Mouse (Mus musculus) CH12.LX (cell line): ENCODE data around the gene Ldb3. TPM values are rescaled to one million over a fixed set of nuclear protein-coding genes. Genes with fewer than 3 reads are reported as not detected.

Source experiments
- DNase-seq: peaks from one replicate; pipeline ENCODE4 v3.0.0-alpha.2; 2013; ENCODE audit errors: extremely low read depth
- H3K27ac ChIP-seq: 2 replicates; pipeline ENCODE4 v1.5.1; 2012; ENCODE audit warnings: low read depth, mild to moderate bottlenecking, control low read depth, moderate library complexity; ENCODE audit not compliant: insufficient read depth
- H3K27me3 ChIP-seq: replicated peaks from 2 replicates; pipeline ENCODE3; 2012; ENCODE audit warnings: inconsistent platforms
- H3K36me3 ChIP-seq, 2 experiments: replicated peaks in 1 of 2; 2 replicates each; pipeline versions ENCODE3 to v1.6.1; 2012; ENCODE audit warnings: inconsistent platforms in 1 of 2, low read length in 1 of 2, mild to moderate bottlenecking in 1 of 2, mixed read lengths in 1 of 2, moderate library complexity in 1 of 2; ENCODE audit not compliant: control insufficient read depth in 1 of 2, insufficient read depth in 1 of 2
- H3K4me1 ChIP-seq, 2 experiments: 2 replicates each; pipeline ENCODE4 v1.6.1; 2012; ENCODE audit warnings: inconsistent platforms in 1 of 2, moderate library complexity in 1 of 2; ENCODE audit not compliant: insufficient read depth in 2 of 2, control insufficient read depth in 1 of 2
- H3K4me2 ChIP-seq: 2 replicates; pipeline ENCODE4 v1.6.1; 2012; ENCODE audit warnings: low read depth, mild to moderate bottlenecking, control low read depth; ENCODE audit not compliant: poor library complexity, insufficient read depth, severe bottlenecking
- H3K4me3 ChIP-seq, 3 experiments: fragments of 150-350 bp in 1 of 3; sonication (generic) in 1 of 3; replicated peaks in 1 of 3; 2 replicates each; pipeline versions ENCODE3 to v1.5.1; 2011 to 2012; ENCODE audit warnings: low read depth in 2 of 3, low read length in 2 of 3, mild to moderate bottlenecking in 2 of 3, moderate library complexity in 2 of 3, control low read depth in 1 of 3, improper control_type of control experiment in 1 of 3, inconsistent platforms in 1 of 3, mixed read lengths in 1 of 3; ENCODE audit not compliant: poor library complexity in 1 of 3
- H3K79me2 ChIP-seq: replicated peaks from 2 replicates; pipeline ENCODE4 v1.6.1; 2012; ENCODE audit warnings: mild to moderate bottlenecking, moderate library complexity; ENCODE audit not compliant: control insufficient read depth, poor library complexity, insufficient read depth, severe bottlenecking; ENCODE audit errors: extremely low read depth
- H3K9ac ChIP-seq: 2 replicates; pipeline ENCODE4 v1.6.1; 2012; ENCODE audit warnings: low read depth, mild to moderate bottlenecking, control low read depth, moderate library complexity; ENCODE audit not compliant: insufficient read depth
- H3K9me3 ChIP-seq: replicated peaks from 2 replicates; pipeline ENCODE3; 2012; ENCODE audit warnings: low read length, inconsistent platforms, mixed read lengths
- CHD1 ChIP-seq: IDR thresholded peaks from 2 replicates; pipeline ENCODE4 v1.6.1; 2012; ENCODE audit warnings: low read depth, low read length, improper control_type of control experiment, inconsistent platforms
- CTCF ChIP-seq, 2 experiments: IDR thresholded peaks in 1 of 2; conservative IDR thresholded peaks in 1 of 2; 2 replicates each; pipeline ENCODE4 v1.5.1; 2011 to 2012; ENCODE audit warnings: low read depth in 2 of 2, low read length in 2 of 2, improper control_type of control experiment in 1 of 2, inconsistent platforms in 1 of 2, mild to moderate bottlenecking in 1 of 2, moderate library complexity in 1 of 2
- ELF1 ChIP-seq: IDR thresholded peaks from 2 replicates; pipeline ENCODE4 v1.6.1; 2014; ENCODE audit warnings: low read depth, mild to moderate bottlenecking, inconsistent platforms, low read length, improper control_type of control experiment
- EP300 ChIP-seq: IDR thresholded peaks from 2 replicates; pipeline ENCODE4 v1.6.1; 2011; ENCODE audit warnings: low read length, improper control_type of control experiment
- ETS1 ChIP-seq: conservative IDR thresholded peaks from 2 replicates; pipeline ENCODE4 v1.6.1; 2012; ENCODE audit warnings: low read depth, mild to moderate bottlenecking, inconsistent platforms, low read length, improper control_type of control experiment, moderate library complexity
- GABPA ChIP-seq: IDR thresholded peaks from 2 replicates; pipeline ENCODE4 v1.6.1; 2012; ENCODE audit warnings: low read depth, low read length, improper control_type of control experiment, inconsistent platforms; ENCODE audit not compliant: insufficient replicate concordance
- IRF4 ChIP-seq: IDR thresholded peaks from 2 replicates; pipeline ENCODE4 v1.6.1; 2014; ENCODE audit warnings: low read depth, mild to moderate bottlenecking, inconsistent platforms, low read length, improper control_type of control experiment
- JUN ChIP-seq: IDR thresholded peaks from 2 replicates; pipeline ENCODE4 v1.6.1; 2011; ENCODE audit warnings: low read depth, mild to moderate bottlenecking, low read length, improper control_type of control experiment, moderate library complexity; ENCODE audit not compliant: insufficient read depth
- JUND ChIP-seq: conservative IDR thresholded peaks from 2 replicates; pipeline ENCODE4 v1.6.1; 2011; ENCODE audit warnings: low read depth, low read length, improper control_type of control experiment
- KAT2A ChIP-seq: IDR thresholded peaks from 2 replicates; pipeline ENCODE4 v1.6.1; 2012; ENCODE audit warnings: low read length, improper control_type of control experiment, inconsistent platforms; ENCODE audit not compliant: insufficient replicate concordance
- MAFK ChIP-seq: IDR thresholded peaks from 2 replicates; pipeline ENCODE4 v1.6.1; 2011; ENCODE audit warnings: low read length, improper control_type of control experiment; ENCODE audit not compliant: insufficient replicate concordance
- MAX ChIP-seq: IDR thresholded peaks from 2 replicates; pipeline ENCODE4 v1.6.1; 2011; ENCODE audit warnings: low read length, improper control_type of control experiment
- POLR2A ChIP-seq: IDR thresholded peaks from 2 replicates; pipeline ENCODE4 v1.6.1; 2011; ENCODE audit warnings: low read depth, mild to moderate bottlenecking, improper control_type of control experiment, low read length
- RAD21 ChIP-seq: IDR thresholded peaks from 2 replicates; pipeline ENCODE4 v1.6.1; 2011; ENCODE audit warnings: low read depth, mild to moderate bottlenecking, low read length, improper control_type of control experiment, moderate library complexity
- RCOR1 ChIP-seq: conservative IDR thresholded peaks from 2 replicates; pipeline ENCODE4 v1.6.1; 2012; ENCODE audit warnings: low read depth, mild to moderate bottlenecking, inconsistent platforms, low read length, improper control_type of control experiment
- ZNF384 ChIP-seq: IDR thresholded peaks from 2 replicates; pipeline ENCODE4 v1.6.1; 2012; ENCODE audit warnings: low read depth, low read length, improper control_type of control experiment, inconsistent platforms
- dilution Hi-C: fragments of 300-500 bp; cut with MboI; formaldehyde crosslinking; loops from 2 replicates; pipeline ENCODE4 v1.14.3; 2020; ENCODE audit warnings: low sequenced_read_pairs; ENCODE audit not compliant: extremely low pct_unique_long_range_greater_than_20kb, extremely low pct_ligation_motif_present
- in situ Hi-C: fragments of 300-500 bp; cut with MboI; formaldehyde crosslinking; loops from 3 replicates; pipeline ENCODE4 v1.14.3; 2019; ENCODE audit warnings: low sequenced_read_pairs, low pct_ligation_motif_present, low pct_unique_long_range_greater_than_20kb, mixed read lengths
- polyA plus RNA-seq: library from polyadenylated mRNA; unstranded; fragments of >175 nt; gene quantifications from 2 replicates; pipeline ENCODE4 v1.2.1, GENCODE M21; 2012; ENCODE audit warnings: low read depth; ENCODE audit not compliant: insufficient read length
- total RNA-seq, 2 experiments: library from RNA; depleted of rRNA; stranded (reverse); fragments of 300-350 nt in 1 of 2; fragments of >200 nt in 1 of 2; gene quantifications; 2 replicates each; pipeline ENCODE4 v1.2.3; 2012 to 2014

Ldb3 gene
- total and polyA plus RNA-seq, 3 experiments: 0.08 TPM; not detected in 2

DNA sequence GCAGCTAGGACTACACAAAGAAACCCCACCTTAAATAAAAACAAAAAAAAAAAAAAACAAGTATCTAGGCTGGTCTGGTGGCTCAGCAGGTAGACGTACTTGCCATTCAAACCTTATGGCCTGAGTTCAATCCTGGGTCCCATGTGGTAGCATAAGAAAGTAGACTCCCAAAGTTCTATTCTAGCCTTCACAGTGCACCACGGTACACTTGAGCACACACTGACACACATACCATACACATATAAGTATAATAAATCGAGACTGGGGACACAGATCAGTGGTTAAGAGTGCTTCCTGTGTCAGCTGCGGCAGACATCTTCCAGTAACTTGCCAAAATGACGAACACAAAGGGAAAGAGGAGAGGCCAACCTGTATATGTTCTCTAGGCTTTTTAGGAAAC, 72.6 kb downstream of the Ldb3 start:
- dilution Hi-C loops: no loop called here
- H3K9ac ChIP-seq: peak overlapping the region; percentile 53
- H3K4me1 ChIP-seq: peaks cover 11 to 50% of the 10 kb centered on the region in 2 experiments
- peak overlapping the region; percentile 48 for H3K4me2 ChIP-seq
- H3K79me2 ChIP-seq: no peaks in the 10 kb centered on the region
- no peak for DNase-seq
- TF ChIP-seq ZNF384: 0 out of 2 replicates have a peak, but pooled peaks have one; percentile 14
- TF ChIP-seq JUND: no peak
- no peak for TF ChIP-seq GABPA
- TF ChIP-seq MAX: no peak; the same call in 1 of the 2 replicates
- TF ChIP-seq ETS1: 0 out of 2 replicates have a peak, but pooled peaks have one; percentile 12
- no peaks in the 10 kb centered on the region for H3K36me3 ChIP-seq
- peak overlapping the region; percentile 38 for H3K27ac ChIP-seq
- H3K4me3 ChIP-seq: peak overlapping the region in 1 of 3 experiments; percentile 0
- H3K27me3 ChIP-seq: no peaks in the 10 kb centered on the region
- in situ Hi-C loops: no loop called here
- no peaks in the 10 kb centered on the region for H3K9me3 ChIP-seq

- Histone ChIP-seq H3K4me2 (peak overlapping the region; percentile 27), H3K79me2 (no peaks in the 10 kb centered on the region), H3K4me1 (peaks cover 11 to 44% of the 10 kb centered on the region in 2 experiments), H3K4me3 (no peak overlapping the region), H3K27me3 (no peaks in the 10 kb centered on the region), H3K9me3 (no peaks in the 10 kb centered on the region), H3K27ac (no peak overlapping the region; the same call in 1 of the 2 replicates), H3K9ac (peak overlapping the region; percentile 12; the same call in 1 of the 2 replicates), H3K36me3 (no peaks in the 10 kb centered on the region)
- in situ Hi-C loops (no loop called here), dilution Hi-C loops (no loop called here)
- peak; percentile 59 for TF ChIP-seq JUN
- TF ChIP-seq JUND: 0 out of 2 replicates have a peak, but pooled peaks have one; percentile 8
- peak; percentile 18; the same call in 1 of the 2 replicates for TF ChIP-seq RAD21
- peak; percentile 68 for TF ChIP-seq EP300
- peak; percentile 70; the same call in 1 of the 2 replicates for TF ChIP-seq IRF4
- TF ChIP-seq CHD1: no peak
- peak in 1 of 2 experiments; percentile 48; a peak in 2 of 4 replicates for TF ChIP-seq CTCF (conservative IDR thresholded peaks at IDR 0.05 in 1 of 2, IDR thresholded peaks at IDR 0.05 in 1 of 2; ENCODE audit: low read depth in 2 of 2, low read length in 2 of 2)
- TF ChIP-seq MAFK: 0 out of 2 replicates have a peak, but pooled peaks have one; percentile 20
- peak; percentile 19; the same call in 1 of the 2 replicates for TF ChIP-seq ELF1
- TF ChIP-seq ETS1: peak; percentile 40
- peak; percentile 38; the same call in 1 of the 2 replicates for TF ChIP-seq POLR2A
- TF ChIP-seq RCOR1: no peak
- TF ChIP-seq KAT2A: no peak
- DNase-seq: peak; percentile 74
Observed at GRCm38 (mm10) chr14:34514120-34514519, 74.4 kb downstream of the Ldb3 start.
